Mouse (Mus musculus) brain, embryonic 14.5 days (tissue): ENCODE measurements at regions not wholly inside any gene's neighbourhood (a gene's known extent, or its start where the extent isn't known, plus 50 kb on each side); places are given as distances from the start of the nearest gene placed in this dataset.

Source experiments
- DNase-seq: peaks from one replicate; pipeline ENCODE4 v3.0.0-alpha.2; 2011; ENCODE audit warnings: low read depth
- CTCF ChIP-seq: fragments of 200-500 bp; IDR thresholded peaks from 2 replicates; pipeline ENCODE4 v1.5.1; 2012; ENCODE audit warnings: inconsistent platforms, mild to moderate bottlenecking, moderate library complexity, borderline replicate concordance; ENCODE audit not compliant: insufficient read depth, insufficient read length; ENCODE audit errors: extremely low read depth
- POLR2A ChIP-seq: fragments of 200-500 bp; IDR thresholded peaks from 2 replicates; pipeline ENCODE4 v1.6.1; 2012; ENCODE audit warnings: mild to moderate bottlenecking, inconsistent platforms, borderline replicate concordance; ENCODE audit not compliant: poor library complexity, insufficient read depth, insufficient read length, severe bottlenecking; ENCODE audit errors: extremely low read depth

DNA sequence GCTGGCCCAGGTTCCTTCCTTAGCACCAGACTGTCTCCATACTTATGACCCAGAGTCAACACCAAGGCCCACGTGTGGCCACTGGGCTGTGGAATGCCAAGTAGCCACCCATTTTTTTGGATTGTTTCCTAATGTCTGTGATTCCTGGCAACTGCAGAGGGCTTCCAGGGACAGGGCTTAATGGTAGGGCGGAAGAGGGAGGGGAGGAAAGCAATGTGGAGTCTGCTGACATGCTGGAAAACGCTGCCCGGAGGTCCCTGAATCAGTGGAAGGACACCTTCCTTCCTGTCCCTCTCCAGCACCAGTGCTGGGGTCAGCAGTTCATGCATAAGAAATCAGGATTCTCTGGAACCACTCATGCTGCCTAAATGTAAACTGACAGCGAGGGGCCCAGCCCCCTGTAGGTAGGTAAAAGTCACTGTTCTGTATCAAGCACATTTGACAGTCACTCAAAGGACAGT, 90.8 kb downstream of the Iyd start:
- peak; percentile 8 for DNase-seq
- TF ChIP-seq CTCF = no peak

DNA sequence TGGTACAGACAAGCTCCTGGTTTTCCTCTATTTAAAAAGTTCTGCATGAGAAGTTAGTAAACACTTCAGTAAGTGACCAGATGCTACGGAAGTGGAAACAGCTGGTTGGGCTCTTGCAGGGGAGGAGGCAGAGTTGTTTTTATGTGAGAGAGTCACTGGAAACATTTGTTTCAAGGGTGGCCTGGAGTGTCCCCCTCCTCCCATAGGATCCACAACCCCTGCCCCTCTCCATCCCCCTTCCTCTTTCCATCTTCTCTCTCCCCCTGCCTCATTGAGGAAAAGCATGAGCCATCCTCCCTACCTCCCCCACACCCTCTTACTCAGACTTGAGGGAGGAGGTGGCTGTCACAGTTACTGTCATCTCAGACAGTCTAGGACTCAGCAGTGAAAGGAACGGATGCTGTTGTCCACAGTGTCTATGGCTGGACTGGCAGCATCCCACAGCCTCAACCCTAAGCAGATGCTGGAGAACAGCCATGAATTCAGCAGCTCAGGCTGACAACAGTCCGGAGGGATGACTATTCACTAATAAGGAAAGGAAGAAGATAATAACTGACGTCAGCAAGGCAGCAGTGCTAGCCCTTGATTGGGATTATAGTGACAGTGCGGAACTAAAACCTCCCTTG, 93.9 kb downstream of the Iyd start:
- DNase-seq = peak; percentile 8
- TF ChIP-seq POLR2A (no peak), CTCF (no peak)

DNA sequence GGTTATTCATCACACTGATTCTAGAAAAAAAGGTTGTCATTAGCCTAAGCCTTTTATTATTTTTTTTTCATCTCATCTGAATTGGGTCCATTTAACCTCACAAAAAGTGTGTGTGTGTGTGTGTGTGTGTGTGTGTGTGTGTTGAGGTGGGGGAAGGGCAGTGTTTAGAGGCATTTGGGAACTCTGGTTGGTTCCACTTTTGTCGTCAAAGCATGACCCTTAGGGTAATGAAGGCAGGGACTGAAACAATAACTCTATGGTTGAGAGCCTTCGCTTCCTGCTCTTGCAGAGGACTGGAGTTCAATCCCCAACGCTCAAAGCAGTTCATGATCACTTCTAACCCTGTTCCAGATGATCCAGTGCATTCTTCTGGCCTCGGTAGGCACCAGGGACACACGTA, 96.1 kb upstream of the Plekhg1 start:
- TF ChIP-seq CTCF (no peak), POLR2A (no peak)
- no peak for DNase-seq

DNA sequence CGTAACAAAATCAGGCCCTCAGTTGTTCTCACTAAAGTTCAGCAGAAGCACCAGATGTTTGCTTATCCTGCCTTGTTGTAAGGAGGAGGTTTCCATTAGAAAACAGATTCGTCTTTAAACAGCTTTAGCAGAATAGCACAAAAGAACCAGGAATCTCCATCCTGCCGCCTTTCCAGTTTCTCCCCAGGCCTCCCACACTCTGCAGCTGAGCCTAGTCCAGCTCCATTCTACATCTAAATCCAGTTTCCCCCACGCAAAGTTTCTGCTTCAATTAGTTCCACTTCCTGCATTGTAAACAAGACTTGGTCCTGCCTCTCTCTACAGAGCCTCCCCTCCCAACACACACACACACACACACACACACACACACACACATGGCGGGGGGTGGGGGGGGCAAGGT, 95.1 kb upstream of the Plekhg1 start:
- no peak for TF ChIP-seq CTCF
- no peak for TF ChIP-seq POLR2A
- no peak for DNase-seq

DNA sequence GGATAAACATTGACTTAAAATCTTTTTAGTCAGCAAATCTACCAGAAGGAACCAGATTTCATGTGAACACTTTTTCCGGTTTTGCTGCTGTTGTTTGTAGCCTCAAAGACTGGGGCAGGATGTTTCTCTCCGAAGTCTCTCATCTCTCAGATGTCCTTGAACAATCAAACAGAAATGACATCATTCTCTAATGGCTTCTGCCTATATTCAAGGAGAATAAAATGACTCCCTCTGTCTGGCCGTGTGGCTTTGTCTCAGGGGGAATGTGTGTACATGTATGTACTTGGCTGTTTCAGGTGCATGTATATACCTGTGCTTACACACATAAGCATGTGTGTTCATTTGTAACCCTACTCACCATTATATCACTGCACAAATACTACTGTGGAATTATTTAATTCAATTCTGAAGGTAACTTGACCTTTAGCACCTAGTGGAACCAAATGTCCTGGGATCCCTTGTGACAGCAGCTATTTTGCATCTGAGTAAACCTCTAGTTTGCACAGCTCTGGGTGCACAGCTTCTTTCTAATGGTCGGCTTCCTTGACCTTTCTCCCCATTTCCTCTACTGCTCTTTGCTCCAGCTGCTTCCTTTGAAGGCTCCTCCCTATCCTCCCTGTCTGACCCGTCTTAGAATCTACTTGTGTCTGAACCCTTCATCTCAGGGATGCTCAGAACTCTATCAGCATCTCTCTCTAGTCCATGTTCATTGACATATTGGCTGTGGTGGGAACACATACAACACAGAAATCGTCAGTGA, 93.8 kb upstream of the Plekhg1 start:
- no peak for DNase-seq

DNA sequence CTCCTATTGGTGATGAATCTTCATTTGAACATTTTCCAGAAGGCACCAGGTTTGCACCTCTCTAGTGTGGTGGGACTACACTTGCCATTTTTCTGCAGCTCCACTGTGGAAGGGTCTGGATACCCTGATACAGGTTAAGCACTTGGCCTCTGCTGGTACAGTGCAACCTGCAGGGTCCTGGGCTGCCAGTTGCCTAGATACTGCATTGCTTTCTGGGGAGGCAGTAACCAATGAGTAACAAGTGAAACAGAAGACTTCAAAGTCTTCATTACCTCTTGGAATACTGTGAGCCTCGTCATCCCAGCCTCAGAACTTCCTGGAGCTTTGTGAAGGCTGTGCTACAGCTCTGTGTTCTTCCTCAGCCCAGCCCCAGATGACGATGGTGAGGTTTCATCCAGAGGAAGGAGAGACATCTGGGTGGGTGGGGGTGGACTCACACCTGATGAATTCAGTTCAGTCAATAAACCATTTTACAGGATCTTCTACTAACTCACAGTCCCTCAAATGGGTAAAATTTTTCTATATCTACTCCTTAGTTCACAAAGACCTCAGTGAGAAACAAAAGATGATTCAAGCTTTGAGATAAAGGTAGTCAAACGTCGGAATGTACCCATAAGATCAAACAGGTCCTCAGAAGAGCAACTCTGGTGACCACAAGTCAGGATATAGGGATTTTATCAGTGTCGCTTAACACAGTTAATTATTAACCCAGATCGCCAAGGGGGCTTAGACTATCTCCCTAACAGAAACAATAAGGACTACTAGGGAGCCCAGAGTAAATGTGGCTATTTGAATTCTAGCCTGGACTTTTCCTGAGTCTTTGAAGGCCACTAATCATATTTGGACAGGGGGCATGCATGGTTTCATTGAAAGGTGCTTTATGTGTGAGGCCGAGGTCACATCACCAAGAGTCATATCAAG, 92.1 kb upstream of the Plekhg1 start:
- TF ChIP-seq POLR2A (no peak), CTCF (no peak)
- DNase-seq = no peak

More for the DNA sequence above, 93.8 kb upstream of the Plekhg1 start:
- TF ChIP-seq CTCF (no peak), POLR2A (no peak)

DNA sequence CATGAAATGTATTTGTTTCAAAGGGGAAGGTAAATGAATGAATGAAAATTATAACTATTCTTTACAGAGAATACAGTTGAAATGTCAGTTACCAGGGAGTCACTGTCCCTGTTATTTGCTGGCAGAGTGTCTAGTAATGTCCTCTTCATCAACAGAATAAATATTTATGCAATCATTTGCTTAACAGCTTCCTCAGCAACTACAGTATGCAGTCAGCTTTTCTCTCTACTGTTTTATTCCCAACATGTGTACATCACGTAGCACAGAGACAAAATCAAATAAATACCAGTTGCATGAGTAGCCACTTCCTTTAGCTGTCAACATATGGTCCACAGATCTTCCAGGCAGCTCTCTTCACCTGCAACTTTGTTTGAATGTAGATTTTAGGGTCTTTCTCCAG, 90.2 kb upstream of the Plekhg1 start:
- DNase-seq = no peak
- no peak for TF ChIP-seq POLR2A
- TF ChIP-seq CTCF = no peak

DNA sequence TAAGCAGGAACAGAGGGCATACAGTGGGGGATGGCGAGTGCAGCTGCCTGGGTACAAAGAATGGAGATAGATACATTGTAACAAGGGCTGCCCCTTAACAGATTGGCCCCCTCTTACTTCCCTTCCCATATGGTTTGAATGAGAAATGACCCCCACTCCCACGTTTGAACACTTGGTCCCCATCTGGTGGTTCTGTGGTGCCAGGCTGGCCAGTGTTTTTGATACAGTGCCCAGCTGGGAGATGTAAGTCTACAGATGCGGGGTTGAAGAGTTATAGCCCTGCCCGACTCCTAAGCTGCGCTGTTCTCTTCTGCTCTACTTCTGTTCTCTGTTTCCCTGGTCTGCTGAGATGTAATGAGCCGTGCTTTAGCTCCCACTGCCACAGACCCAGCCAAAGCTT, 89.6 kb upstream of the Plekhg1 start:
- DNase-seq = no peak
- TF ChIP-seq CTCF = no peak
- no peak for TF ChIP-seq POLR2A

DNA sequence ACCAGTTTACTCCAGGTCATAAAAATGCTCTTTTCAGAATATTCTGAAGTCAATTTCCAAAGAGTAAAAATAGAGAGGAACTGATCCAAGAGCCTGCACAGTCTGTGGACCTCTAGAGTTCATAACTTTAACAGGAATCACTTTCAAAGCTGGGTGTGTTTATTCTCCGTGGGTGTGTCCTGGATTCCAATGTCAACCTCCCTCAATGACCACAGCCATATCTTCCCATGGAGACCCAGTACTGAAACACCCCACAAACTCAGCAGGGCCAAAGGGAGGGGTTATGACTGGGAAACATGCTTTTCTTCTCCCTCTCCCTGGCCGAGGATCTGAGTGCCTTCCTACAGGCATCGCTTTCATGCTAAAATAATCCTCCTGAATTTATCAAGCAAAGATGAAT, 87.6 kb upstream of the Plekhg1 start:
- TF ChIP-seq POLR2A = no peak
- no peak for TF ChIP-seq CTCF
- DNase-seq = no peak

DNA sequence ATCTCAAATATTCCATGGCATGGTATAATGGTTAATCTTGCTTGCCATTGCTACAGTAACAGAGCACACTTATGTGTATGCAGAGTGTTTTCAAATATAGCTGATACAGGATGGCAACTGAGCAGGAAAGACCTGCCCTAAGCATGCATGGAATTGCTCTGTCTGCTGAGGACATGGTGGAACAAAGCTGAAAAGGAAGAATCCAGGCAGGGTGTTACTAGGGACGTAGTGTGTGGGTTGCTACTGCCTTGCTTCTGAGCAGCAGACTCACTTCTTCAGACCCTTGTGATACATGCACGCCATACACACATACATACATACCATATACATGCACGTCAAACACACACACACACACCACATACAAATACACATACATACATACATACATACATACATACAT, 84.1 kb upstream of the Plekhg1 start:
- no peak for DNase-seq
- TF ChIP-seq POLR2A (no peak), CTCF (no peak)

DNA sequence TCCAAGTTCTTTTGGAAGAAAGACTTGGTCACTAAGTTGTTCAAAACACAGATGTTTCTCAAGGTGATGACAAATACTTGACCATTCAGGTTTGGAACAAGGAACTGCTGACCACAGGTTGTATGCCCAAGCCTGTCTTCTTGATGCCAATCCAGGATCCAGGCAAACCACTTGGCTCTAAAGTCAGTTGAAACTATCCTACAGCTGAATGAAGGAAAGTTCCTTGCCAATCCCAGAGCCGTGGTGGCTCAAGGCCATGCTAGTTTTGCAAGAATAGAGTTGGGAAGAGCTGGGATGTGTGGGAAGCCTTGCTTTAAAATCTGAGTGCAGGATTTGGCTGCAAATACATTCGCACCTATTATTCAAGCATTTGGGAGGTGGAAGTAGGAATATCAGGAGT, 78.0 kb upstream of the Plekhg1 start:
- DNase-seq = no peak
- TF ChIP-seq CTCF (no peak), POLR2A (no peak)

DNA sequence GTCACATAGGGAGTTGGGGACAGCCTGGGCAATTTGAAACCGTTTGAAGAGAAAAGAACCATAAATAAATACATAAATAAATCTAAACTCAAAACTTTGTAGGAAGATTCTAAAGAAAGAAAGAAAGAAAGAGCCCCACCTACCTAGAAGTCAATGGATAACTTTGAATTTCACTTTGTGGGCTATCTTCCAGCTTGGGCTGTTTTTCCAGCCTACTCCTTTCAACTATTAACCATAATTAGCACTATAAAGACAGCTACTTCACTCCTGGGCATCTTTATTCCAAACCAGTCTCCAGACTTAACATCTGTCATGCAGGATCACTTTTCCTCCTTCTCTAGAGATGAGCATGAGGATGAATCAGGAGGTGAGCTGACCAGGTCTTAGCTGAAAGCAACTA, 77.6 kb upstream of the Plekhg1 start:
- DNase-seq = no peak
- no peak for TF ChIP-seq POLR2A
- TF ChIP-seq CTCF = no peak

DNA sequence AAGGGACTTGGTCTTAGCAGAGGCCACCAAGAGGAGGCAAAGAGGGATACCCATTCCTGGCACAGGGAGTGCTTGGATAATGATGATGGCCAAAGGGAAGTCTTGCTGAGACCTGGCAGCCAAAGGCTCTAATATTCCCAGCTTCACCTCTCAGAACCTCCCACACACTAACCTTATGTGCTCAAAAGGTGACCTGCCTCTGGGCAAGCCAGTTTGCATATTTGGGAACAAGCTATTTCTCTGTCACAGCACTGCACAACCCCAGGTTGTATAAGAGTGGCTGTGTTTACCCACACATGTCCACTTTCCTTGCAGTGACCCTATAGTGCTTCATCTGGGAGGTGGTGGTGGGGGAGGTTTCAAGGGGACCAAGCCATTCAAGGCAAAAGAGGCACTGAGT, 76.9 kb upstream of the Plekhg1 start:
- no peak for DNase-seq
- TF ChIP-seq CTCF (no peak), POLR2A (no peak)

DNA sequence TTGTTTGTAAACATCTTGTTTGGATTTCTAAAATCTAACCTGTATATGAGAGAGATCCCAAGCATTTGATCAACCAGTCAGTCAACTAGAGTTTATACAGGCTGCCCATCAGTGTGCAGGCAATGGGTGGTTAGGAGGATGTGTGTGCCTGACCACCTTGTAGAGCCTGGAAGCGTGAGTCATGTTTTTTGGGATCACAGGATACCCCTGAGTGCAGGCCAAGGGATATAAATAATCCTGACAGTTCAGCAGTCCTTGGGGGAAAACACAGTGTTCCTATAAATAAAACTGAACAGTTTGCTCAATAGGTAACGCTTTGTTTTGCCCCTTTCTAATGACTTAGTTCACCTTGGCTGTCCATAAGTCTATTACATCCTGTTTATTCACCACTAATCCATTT, 55.7 kb upstream of the Plekhg1 start:
- no peak for DNase-seq
- TF ChIP-seq CTCF (no peak), POLR2A (no peak)
